Mouse (Mus musculus): ENCODE data around the gene Hpse.

DNA sequence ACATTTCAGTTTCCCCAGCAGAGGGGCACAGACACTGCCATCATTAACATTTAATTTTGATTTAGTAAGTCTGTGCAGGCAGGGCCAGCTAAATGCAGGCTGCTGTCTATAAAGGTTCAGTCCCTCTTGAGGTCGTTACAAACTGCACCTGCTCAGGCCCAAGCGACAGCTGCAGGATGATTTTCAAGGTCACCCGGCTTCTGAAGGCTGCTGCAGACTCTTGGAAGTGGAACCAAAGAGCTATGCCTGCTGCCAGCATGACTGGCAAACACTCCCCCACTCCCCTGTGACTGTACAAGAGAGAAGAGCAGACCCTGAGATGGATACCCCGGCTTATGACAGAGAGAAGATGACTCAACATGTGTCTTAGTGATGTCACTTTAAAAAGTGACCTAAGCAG is 32.1 kb upstream of the Hpse start:
- no peak for TF ChIP-seq GATA1 (IDR thresholded peaks at IDR 0.05; ENCODE audit: low read length)
- TF ChIP-seq TAL1 (IDR thresholded peaks at IDR 0.05; ENCODE audit: low read length), result no peak

Data from erythroblast, embryonic 14.5 days (primary cell).